Mouse (Mus musculus) CD4-positive, CD25-positive, alpha-beta regulatory T cell, adult 2 months (primary cell): ENCODE results near the gene Gm10320.

ENCODE experiments used
- DNase-seq: peaks from one replicate; pipeline ENCODE4 v3.0.0-alpha.2; 2012; ENCODE audit warnings: low read depth, low spot score

The Gm10320 gene

DNA sequence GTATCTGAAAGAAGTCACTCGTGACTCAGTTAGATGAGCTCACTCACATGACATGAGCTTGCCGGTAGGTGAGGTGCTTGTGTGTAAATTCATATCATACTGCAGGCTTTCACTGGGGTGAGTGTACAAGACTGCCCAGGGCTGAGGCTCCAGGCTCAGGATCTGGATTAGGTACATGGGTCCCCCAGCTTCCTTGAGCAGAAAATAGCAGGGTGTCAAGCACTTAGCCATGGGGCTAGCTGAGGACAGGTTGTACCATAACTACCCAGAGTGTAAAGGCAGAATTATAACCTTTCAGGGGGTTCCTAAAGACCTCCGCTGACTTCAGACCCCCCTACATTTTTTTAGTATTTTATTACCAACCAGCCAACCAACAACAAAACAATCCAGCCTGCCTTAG is at the start of gene Gm10320:
Gene Gm10320, minus strand, starts transcription at position 93 of the 400 bp plus-strand sequence.
- no peak for DNase-seq

GRCm38 (mm10) chr13:98541601-98542000 is 49.8 kb upstream of the Gm10320 start:
- DNase-seq = no peak

GRCm38 (mm10) chr13:98540206-98540605 is 48.4 kb upstream of the Gm10320 start:
- no peak for DNase-seq

DNA sequence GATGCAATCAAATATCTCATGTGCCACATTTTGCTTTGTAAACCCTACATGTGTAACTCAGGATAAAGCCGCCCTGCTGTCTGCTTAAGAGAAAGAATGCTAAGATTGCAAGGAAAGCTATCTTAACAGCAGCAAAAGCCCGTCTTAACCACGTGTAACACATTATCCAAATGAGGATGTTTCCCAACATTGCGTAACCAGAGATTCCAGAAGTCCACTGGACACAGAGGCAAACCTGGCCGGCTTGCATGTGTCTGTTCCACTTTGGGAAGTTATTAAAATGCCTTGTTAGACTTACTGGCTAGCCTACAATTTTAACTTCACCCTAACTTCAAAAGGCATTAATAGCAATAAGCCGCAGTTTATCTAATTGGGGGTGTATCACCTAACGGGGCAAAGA is 47.5 kb upstream of the Gm10320 start:
- DNase-seq = no peak

- no peak for DNase-seq
Measured at GRCm38 (mm10) chr13:98538587-98538986, 46.8 kb upstream of the Gm10320 start.

- no peak for DNase-seq
Measured at GRCm38 (mm10) chr13:98534913-98535262, 43.1 kb upstream of the Gm10320 start.

GRCm38 (mm10) chr13:98534190-98534912 is 42.5 kb upstream of the Gm10320 start:
- DNase-seq = no peak

- no peak for DNase-seq
Measured at GRCm38 (mm10) chr13:98533415-98533814, 41.6 kb upstream of the Gm10320 start.

- no peak for DNase-seq
Measured at GRCm38 (mm10) chr13:98532699-98533375, 41.0 kb upstream of the Gm10320 start.

- DNase-seq = no peak
Measured at GRCm38 (mm10) chr13:98531976-98532375, 40.2 kb upstream of the Gm10320 start.

DNA sequence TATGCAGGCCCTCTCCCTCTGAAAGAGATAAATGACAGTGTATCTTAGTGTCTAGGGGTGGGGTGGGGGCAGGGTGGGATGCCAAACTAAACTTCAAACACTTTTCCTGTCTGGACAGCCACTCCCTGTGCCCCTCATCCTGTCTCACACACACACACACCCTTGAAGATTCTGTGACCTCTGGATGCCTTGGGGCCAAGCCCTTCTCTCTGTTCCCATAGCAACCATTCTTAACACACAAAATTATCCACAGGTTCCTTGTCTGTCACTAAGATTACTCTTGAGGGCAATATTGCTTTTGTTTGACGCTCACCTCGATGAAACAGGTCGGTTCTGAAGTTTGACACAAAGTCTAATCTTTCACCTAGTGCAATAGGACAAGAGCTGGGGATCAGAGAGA is 39.5 kb upstream of the Gm10320 start:
- no peak for DNase-seq

DNA sequence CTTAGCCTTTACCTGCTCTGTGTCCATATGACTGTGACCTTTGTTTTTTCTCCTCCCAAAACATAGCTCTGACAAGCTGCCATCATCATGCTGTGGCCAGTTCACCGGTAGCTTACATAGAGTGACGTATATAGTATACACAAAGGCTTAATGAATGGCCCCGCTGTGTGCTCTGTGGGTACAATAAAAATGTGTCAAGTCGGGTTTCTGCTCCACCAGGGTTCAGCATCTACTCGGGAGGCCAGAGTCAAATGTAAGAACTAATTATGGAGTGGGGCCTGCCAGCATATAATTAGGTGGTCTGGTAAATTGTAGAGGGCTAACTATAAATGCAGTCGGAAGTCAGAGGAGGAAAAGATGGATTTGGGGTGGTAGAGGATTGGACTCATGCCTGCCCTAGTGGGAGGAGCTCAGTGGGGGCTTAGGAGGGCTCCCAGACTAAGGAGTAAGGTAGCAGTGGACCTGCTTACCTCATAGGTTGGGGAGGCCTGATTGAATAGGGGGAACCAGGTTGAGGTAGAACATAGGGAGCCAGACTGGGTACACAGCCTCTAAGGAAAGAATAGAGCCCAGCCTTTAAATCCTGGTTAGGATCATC is 32.0 kb upstream of the Gm10320 start:
- no peak for DNase-seq

DNA sequence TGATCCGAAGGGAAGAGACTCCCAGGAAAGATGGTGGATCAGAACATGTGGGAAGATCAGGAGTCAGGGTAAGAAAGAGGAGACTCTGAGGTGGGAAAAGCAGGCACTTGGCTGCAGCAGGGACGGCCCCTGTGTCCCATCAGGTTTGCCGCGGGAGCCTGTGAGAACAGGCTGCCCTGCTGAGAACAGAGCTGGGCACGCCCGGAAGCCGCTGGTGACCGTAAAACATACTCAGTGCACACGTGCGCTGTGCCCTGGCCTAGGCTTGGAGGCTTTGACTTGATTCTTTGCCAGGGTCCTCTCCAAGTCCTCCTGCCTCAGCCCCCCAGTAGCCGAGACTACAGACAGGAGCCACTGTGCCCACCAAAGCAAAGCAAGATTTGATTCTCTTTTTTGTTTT is 26.5 kb upstream of the Gm10320 start:
- no peak for DNase-seq

GRCm38 (mm10) chr13:98517666-98518065 is 25.9 kb upstream of the Gm10320 start:
- DNase-seq = no peak

DNA sequence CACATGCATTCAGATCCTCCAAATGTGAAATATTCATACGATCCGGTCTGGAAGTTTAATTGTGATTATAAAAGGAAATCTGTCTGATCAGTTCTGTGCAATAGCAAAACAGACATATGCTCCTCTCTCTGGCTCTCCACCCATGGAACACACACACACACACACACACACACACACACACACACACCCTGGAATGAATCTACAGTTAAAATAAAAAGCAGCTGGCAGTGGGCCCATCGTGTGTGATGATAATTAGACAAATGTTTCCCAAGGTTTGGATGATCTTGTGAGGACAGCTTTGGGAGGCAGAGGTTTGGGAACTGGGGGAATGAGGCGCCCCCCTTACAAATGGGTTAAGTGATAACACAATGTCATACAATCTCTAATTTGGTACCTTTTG is 25.2 kb upstream of the Gm10320 start:
- DNase-seq = no peak

DNA sequence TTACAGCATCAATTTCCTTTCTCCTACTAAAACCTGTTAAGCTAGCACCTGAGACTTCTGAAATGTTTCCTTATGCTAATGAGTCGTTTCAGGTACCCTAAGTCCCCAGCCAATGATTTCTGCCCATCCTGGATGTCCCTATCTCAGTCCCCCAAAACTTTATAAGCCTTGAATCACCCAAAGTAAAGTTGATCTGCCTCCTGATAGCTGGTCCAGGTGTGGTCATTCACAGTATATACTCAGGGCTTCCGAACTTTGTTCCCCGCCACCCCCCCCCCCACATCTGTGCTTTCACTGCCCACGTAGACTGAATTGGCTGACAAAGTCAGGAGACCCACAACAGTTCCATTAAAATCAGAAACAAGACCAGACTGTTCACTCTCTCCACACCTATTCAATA is 20.3 kb upstream of the Gm10320 start:
- no peak for DNase-seq

DNA sequence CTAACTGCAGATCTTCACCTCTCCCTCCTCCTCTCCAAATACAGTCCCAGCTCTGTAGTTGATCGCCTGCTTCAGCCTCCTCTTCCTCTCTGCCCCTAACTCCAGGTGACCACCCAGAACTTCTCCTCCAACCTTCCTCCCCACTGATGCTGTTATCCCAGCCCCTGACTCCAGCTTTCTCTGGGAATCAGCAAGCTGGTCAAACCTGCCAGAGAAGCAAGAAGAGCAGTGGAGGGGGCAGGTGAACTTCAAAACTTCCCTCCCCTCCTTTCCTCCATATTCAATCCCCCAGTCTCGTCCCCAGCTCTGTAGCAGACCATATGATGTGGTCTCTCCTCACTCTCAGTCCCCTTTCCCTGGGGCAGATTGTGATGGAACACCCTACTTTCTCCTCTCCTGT is 15.9 kb upstream of the Gm10320 start:
- DNase-seq = no peak

DNA sequence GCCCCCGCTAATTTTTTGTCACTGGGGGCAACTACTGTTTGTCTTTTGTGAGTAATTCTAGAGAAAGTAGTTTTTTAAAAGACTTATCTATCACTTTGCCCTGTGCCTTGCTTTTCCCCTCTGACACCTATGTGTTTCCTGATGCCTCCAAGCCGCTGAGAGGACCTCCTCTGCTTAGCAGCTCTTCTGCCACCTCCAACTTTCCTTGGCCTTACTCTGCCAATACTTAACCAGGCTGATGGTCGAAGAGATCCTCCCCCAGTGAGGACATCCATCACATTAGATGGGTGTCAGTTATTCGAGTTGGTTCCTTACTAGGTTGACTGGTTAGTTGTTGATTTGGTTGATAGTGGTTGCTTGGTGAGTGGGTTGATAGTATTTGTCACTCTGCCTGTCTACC is 14.7 kb upstream of the Gm10320 start:
- DNase-seq = no peak

- no peak for DNase-seq
Measured at GRCm38 (mm10) chr13:98505989-98506388, 14.2 kb upstream of the Gm10320 start.

DNA sequence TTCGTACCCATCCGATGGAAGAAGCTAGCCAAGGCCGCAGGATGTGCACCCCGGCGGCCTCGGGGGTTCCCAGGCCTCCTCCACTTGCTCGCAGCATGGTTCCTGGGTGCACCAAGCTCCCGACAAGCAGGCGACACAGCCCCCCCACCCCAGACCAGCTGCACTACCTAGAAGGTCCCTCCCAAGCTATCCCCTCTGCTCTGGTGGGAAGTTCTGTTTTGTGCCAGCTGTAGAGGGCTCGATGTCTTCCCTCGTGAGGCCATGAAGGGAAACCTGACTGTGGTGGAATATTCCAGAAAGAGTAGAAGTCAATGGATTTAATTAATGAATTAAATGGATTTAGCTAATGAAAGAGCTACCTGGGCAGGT is 13.7 kb upstream of the Gm10320 start:
- DNase-seq = no peak

DNA sequence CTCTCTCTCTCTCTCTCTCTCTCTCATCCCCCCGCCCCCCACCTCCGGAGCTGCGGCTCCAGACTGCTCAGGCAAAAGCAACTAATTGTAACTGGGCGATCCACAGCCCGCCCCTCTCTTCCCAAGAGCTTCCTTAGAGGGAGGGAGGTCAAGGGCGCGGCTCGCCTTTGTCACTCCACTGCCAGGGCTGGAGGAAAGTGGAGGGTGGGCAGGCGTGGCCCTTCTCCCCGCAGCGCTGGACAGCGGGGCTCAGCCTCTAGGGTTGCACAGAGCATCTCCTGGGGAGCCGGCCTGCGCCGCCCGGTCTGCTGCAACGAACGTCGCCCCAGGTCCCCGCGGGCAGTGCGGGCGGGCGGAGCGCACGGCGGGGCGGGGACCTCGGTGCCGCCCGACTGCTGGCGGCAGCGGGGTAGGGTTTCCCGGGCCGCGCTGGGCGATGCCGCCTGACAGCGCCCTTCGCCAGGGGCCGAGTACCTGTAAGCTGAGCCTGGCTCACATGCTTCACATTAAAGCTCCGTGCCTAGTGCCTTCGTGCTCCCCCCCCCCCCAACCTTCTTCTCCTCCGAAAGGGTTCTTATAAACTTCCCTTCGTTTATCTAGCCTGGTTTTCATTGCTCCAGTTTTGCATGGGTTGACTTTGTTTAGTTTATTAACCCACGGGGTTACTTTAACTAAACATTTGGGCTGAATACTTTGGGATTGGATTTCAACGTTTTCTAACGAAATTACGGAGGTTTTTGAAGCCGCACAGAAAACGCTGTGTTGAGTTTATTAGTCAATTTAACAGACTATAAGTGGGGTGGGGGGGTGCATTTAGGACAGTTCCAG is 13.1 kb upstream of the Gm10320 start:
- no peak for DNase-seq

DNA sequence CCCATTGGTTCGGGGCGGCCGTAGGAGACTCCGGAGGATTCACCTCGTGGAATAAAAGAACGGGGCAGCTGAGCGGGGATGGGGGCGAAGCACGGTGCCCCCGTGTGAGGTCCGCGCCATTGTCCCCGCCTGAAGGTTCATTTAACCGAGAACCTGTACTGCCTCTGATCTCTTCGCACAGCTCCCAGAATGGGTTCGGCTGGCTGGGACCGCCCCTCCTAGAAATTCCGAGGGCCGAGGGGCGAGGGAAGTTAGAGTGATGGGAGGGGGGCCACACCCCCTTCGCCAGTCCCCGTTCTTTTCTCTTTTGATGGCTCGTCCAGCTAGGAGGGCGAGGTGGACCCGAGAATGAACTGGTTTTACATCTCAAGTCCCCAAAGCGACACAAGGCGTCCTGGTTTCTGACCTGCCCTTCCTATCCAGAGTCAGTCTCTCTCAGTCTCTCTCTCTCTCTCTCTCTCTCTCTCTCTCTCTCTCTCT is 12.4 kb upstream of the Gm10320 start:
- DNase-seq = no peak
